Mouse (Mus musculus) limb, embryonic 14.5 days (tissue): ENCODE data around the gene Spata33. TPM values are rescaled to one million over a fixed set of nuclear protein-coding genes. Genes with fewer than 3 reads are reported as not detected.
"Not testable (repeated sequence)": the region's sequence is repeated elsewhere in the genome, so short reads cannot be mapped to it uniquely, and the experiment has no call there.

ENCODE experiments used
- ATAC-seq: fragments of 200-750 bp; cut with Nextera tagmentation; 2 replicates; pipeline ENCODE4 v1.8.0; 2017; ENCODE audit warnings: low read depth, moderate number of reproducible peaks, moderate TSS enrichment; ENCODE audit not compliant: low FRiP score
- DNase-seq: peaks from one replicate; pipeline ENCODE4 v3.0.0-alpha.2; 2015; ENCODE audit warnings: low spot score
- H3K27ac ChIP-seq: fragments of 300-500 bp; sonication (generic); replicated peaks from 2 replicates; pipeline ENCODE4 v1.5.1; 2014; ENCODE audit warnings: low read depth, mild to moderate bottlenecking, low read length, moderate library complexity, mixed read lengths
- H3K27me3 ChIP-seq: fragments of 300-500 bp; sonication (generic); 2 replicates; pipeline ENCODE4 v1.6.1; 2014; ENCODE audit warnings: low read length, mixed read lengths; ENCODE audit not compliant: control insufficient read depth, insufficient read depth
- H3K36me3 ChIP-seq: fragments of 300-500 bp; sonication (generic); 2 replicates; pipeline ENCODE4 v1.6.1; 2014; ENCODE audit warnings: mild to moderate bottlenecking, low read length, moderate library complexity, mixed read lengths; ENCODE audit not compliant: control insufficient read depth, insufficient read depth
- H3K4me1 ChIP-seq: fragments of 300-500 bp; sonication (generic); 2 replicates; pipeline ENCODE4 v1.6.1; 2014; ENCODE audit warnings: antibody characterized with exemption, low read length, mixed read lengths; ENCODE audit not compliant: control insufficient read depth, insufficient read depth
- H3K4me2 ChIP-seq: fragments of 300-500 bp; sonication (generic); replicated peaks from 2 replicates; pipeline ENCODE4 v1.6.1; 2014; ENCODE audit warnings: low read depth, mild to moderate bottlenecking, low read length, moderate library complexity; ENCODE audit not compliant: severe bottlenecking
- H3K4me3 ChIP-seq: fragments of 300-500 bp; sonication (generic); replicated peaks from 2 replicates; pipeline ENCODE4 v1.5.1; 2014; ENCODE audit warnings: low read length
- H3K9ac ChIP-seq: fragments of 300-500 bp; sonication (generic); 2 replicates; pipeline ENCODE4 v1.6.1; 2014; ENCODE audit warnings: mild to moderate bottlenecking, low read depth, low read length, moderate library complexity; ENCODE audit not compliant: severe bottlenecking
- H3K9me3 ChIP-seq: fragments of 300-500 bp; sonication (generic); 2 replicates; pipeline ENCODE4 v1.6.1; 2016; ENCODE audit warnings: low read length; ENCODE audit not compliant: control insufficient read depth
- POLR2A ChIP-seq: fragments of 200-500 bp; IDR thresholded peaks from 2 replicates; pipeline ENCODE4 v1.8.0; 2012; ENCODE audit warnings: inconsistent platforms, mild to moderate bottlenecking, moderate library complexity, borderline replicate concordance; ENCODE audit not compliant: insufficient read depth, insufficient read length; ENCODE audit errors: extremely low read depth
- WGBS: fragments of 180-500 bp; shearing (Covaris S2); extraction: QIAGEN DNeasy Blood & Tissue Kit; methylation state at CpG from one replicate; pipeline ENCODE4 v1.1.7; 2014; 5-methylcytosine and 5-hydroxymethylcytosine counted together
- polyA plus RNA-seq, 2 experiments: library from polyadenylated mRNA; depleted of rRNA in 1 of 2; stranded (reverse) in 1 of 2; unstranded in 1 of 2; fragments of >200 nt; fragmentation: Nextera tagmentation in 1 of 2; extraction: Ambion mirVana in 1 of 2; gene quantifications; 2 replicates each; pipeline versions ENCODE4 v1.2.1 to v1.2.3; 2012 to 2014

Gene Spata33
- polyA plus RNA-seq, 2 experiments = 4.9 to 6.6 TPM

DNA sequence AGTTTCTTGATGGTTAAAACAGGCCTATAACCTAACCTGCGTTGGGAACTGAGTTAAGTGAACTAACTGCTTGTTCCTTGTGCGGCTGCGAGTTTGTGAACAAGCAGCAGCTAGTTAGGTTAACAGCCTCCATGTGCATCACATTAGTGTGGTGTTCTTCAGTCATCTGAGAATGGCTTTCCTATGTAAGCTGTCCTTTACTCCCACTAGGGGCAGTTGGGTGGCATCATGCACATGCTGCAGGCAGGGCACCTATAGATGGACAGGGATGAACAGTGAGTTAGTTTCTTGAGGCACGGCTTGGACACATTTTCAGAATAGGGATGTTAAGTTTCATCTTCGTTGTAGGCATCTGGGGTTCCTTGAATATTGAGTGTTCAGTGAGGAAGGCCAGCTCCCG is 42.5 kb downstream of the Spata33 start:
- Histone ChIP-seq H3K36me3 (peaks cover 61% of the 10 kb centered on the region), H3K27me3 (no peaks in the 10 kb centered on the region), H3K4me2 (peak overlapping the region; percentile 72), H3K4me3 (peak overlapping the region; percentile 83), H3K9me3 (no peaks in the 10 kb centered on the region), H3K9ac (peak overlapping the region; percentile 94), H3K4me1 (peaks cover 19% of the 10 kb centered on the region), H3K27ac (no peak overlapping the region)
- WGBS = 60% methylated on average over 6 of the region's 6 CpGs
- no peak for TF ChIP-seq POLR2A
- no peak for DNase-seq
- ATAC-seq = no peak

DNA sequence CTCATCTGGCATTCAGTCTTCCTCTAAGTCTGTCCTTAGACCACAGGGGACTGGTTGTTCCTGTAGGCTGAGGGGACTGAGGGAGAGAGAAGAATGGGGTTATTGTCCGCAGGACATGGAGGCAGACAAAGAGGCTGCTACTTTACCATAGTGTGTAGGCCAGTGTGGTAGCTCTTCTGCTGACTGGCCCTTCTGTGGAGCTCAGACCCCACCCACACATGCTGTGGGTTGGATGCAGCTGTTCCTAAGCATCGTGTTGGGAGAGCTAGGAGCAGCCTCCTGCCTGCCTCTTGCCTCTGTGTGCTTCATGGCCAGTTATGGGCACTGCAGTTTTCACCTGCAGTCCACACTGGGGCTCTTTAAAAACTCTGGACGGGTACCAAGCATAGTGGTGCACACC is 44.5 kb downstream of the Spata33 start:
- Histone ChIP-seq H3K9me3 (no peaks in the 10 kb centered on the region), H3K4me2 (no peak overlapping the region), H3K9ac (no peak overlapping the region), H3K36me3 (peaks cover 49% of the 10 kb centered on the region), H3K27me3 (no peaks in the 10 kb centered on the region), H3K4me3 (no peak overlapping the region), H3K27ac (no peak overlapping the region), H3K4me1 (peaks cover 19% of the 10 kb centered on the region)
- DNase-seq (no peak), ATAC-seq (no peak)
- TF ChIP-seq POLR2A = no peak
- 96% methylated on average over 3 of the region's 3 CpGs for WGBS

DNA sequence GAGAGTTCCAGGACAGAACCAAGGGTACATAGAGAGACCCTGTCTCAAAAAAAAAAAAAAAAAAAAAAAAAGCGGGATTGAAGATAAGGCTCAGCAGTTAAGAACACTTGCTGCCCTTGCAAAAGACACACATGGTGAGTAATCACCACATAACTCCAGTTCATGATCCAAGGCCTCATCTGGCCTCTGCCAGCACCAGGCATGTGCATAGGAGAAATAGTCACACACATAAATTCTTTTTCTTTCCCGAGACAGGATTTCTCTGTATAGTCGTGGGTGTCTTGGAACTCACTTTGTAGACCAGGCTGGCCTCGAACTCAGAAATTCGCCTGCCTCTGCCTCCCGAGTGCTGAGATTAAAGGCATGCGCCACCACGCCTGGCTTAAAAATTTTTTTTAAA is 45.0 kb downstream of the Spata33 start:
- H3K4me3 ChIP-seq, H3K9me3 ChIP-seq, H3K9ac ChIP-seq, H3K27me3 ChIP-seq, H3K27ac ChIP-seq, DNase-seq, H3K4me2 ChIP-seq, ATAC-seq: not testable (repeated sequence)
- 88% methylated on average over 7 of the region's 8 CpGs for WGBS
- Histone ChIP-seq H3K4me1 (peaks cover 18% of the 10 kb centered on the region), H3K36me3 (peaks cover 51% of the 10 kb centered on the region)

DNA sequence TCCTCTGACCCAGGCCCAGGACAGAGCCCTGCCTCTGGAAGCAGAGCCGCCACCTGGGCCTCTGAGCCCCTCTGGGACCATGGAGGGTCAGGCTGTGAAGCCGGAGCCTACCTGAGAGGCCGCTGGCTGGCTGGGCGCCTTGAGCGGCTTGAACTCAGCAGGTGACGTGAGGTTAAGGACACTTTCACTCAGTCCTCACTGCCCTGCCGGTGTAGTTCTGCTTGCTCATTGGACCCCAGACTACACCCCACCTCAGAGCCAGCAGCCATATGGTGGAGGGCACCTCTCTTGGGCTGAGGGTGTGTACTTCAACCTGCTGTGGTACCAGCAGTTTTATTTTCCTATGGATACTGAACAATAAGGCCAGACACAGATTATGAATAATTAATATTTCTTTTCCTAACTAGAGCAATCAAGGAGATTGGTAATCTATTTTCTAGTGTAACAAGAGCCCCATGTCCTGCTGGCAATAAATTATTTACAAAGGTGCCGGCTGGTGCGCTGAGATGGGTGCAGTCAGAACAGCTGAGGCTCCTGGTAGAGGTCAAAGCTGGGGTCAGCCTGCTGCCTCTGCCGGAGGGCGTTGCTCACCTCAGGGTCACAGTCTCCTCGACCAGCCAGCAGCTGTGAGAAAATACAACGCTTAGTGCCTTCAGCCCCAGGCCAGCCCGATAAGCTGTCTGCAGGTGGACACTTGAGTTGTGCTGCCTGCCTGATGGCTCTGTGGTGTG is 55.5 kb downstream of the Spata33 start:
- H3K4me1 ChIP-seq = no peaks in the 10 kb centered on the region
- no peak overlapping the region for H3K4me3 ChIP-seq
- no peak overlapping the region for H3K4me2 ChIP-seq
- DNase-seq (no peak), ATAC-seq (no peak)
- WGBS = 72% methylated on average over 14 of the region's 14 CpGs
- TF ChIP-seq POLR2A = no peak
- no peak overlapping the region for H3K9ac ChIP-seq
- no peak overlapping the region for H3K27ac ChIP-seq
- no peaks in the 10 kb centered on the region for H3K27me3 ChIP-seq
- H3K9me3 ChIP-seq = no peaks in the 10 kb centered on the region
- peaks cover 73% of the 10 kb centered on the region for H3K36me3 ChIP-seq

DNA sequence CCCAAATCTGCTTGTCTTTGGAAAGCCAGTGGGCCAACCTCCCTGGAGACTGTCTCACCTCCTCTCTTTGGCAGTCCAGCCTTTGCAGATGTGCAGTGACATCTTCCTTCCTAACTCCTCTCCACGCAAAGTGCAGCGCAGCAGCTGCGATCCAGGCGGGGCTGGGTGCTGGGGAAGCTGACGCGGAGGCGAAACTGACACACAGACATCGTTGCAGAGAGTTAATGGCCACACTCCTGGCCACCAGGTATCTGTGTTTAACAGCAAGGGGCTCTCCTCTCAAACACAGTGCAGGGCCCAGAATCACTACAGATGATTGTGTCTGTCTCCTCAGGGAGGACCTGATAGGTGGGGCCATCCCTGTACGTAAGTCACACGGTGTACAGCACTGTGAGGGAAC is 58.5 kb downstream of the Spata33 start:
- no peak overlapping the region for H3K9ac ChIP-seq
- no peak overlapping the region for H3K4me3 ChIP-seq
- peaks cover 44% of the 10 kb centered on the region for H3K36me3 ChIP-seq
- DNase-seq = no peak
- H3K27me3 ChIP-seq = no peaks in the 10 kb centered on the region
- 85% methylated on average over 10 of the region's 10 CpGs for WGBS
- no peak for ATAC-seq
- no peak for TF ChIP-seq POLR2A
- H3K4me1 ChIP-seq = no peaks in the 10 kb centered on the region
- H3K4me2 ChIP-seq = no peak overlapping the region
- H3K27ac ChIP-seq = no peak overlapping the region
- H3K9me3 ChIP-seq = no peaks in the 10 kb centered on the region

Other genes with a start within 250 kb of the Spata33 start
- gene Ankrd11, start 170.6 kb upstream of the Spata33 start, polyA plus RNA-seq (2012; rRNA removed) = 65.3 and 71.3 TPM in 2 replicates
- 83.7 and 102 TPM in 2 replicates for gene Ankrd11, start 170.6 kb upstream of the Spata33 start, polyA plus RNA-seq (2014; fragmentation: Nextera tagmentation; extraction: Ambion mirVana)
- gene Spg7, start 149.9 kb upstream of the Spata33 start, polyA plus RNA-seq (2012; rRNA removed) = 88.7 and 90.0 TPM in 2 replicates
- gene Spg7, start 149.9 kb upstream of the Spata33 start, polyA plus RNA-seq (2014; fragmentation: Nextera tagmentation; extraction: Ambion mirVana) = 34.8 and 37.5 TPM in 2 replicates
- gene Rpl13, start 110.5 kb upstream of the Spata33 start, polyA plus RNA-seq (2012; rRNA removed) = 2,823 and 3,226 TPM in 2 replicates
- 1,836 and 1,953 TPM in 2 replicates for gene Rpl13, start 110.5 kb upstream of the Spata33 start, polyA plus RNA-seq (2014; fragmentation: Nextera tagmentation; extraction: Ambion mirVana)
- 2.6 and 3.0 TPM in 2 replicates for gene Cpne7, start 95.5 kb upstream of the Spata33 start, polyA plus RNA-seq (2012; rRNA removed)
- 0.50 and 0.86 TPM in 2 replicates for gene Cpne7, start 95.5 kb upstream of the Spata33 start, polyA plus RNA-seq (2014; fragmentation: Nextera tagmentation; extraction: Ambion mirVana)
- gene Sult5a1, start 54.5 kb upstream of the Spata33 start, polyA plus RNA-seq (2012; rRNA removed) = 43.7 and 50.4 TPM in 2 replicates
- 31.7 and 33.2 TPM in 2 replicates for gene Sult5a1, start 54.5 kb upstream of the Spata33 start, polyA plus RNA-seq (2014; fragmentation: Nextera tagmentation; extraction: Ambion mirVana)
- gene Dpep1, start 26.6 kb upstream of the Spata33 start, polyA plus RNA-seq (2012; rRNA removed) = 5.1 TPM in 2 replicates
- gene Dpep1, start 26.6 kb upstream of the Spata33 start, polyA plus RNA-seq (2014; fragmentation: Nextera tagmentation; extraction: Ambion mirVana) = 3.6 and 3.9 TPM in 2 replicates
- 93.6 and 110 TPM in 2 replicates for gene Chmp1a, start 69 bp upstream of the Spata33 start, polyA plus RNA-seq (2012; rRNA removed)
- gene Chmp1a, start 69 bp upstream of the Spata33 start, polyA plus RNA-seq (2014; fragmentation: Nextera tagmentation; extraction: Ambion mirVana) = 128 and 130 TPM in 2 replicates
- gene Cdk10, start 12.0 kb downstream of the Spata33 start, polyA plus RNA-seq (2012; rRNA removed) = 128 and 131 TPM in 2 replicates
- gene Cdk10, start 12.0 kb downstream of the Spata33 start, polyA plus RNA-seq (2014; fragmentation: Nextera tagmentation; extraction: Ambion mirVana) = 32.9 and 39.9 TPM in 2 replicates
- 3.0 and 4.6 TPM in 2 replicates for gene Spata2l, start 23.4 kb downstream of the Spata33 start, polyA plus RNA-seq (2012; rRNA removed)
- gene Spata2l, start 23.4 kb downstream of the Spata33 start, polyA plus RNA-seq (2014; fragmentation: Nextera tagmentation; extraction: Ambion mirVana) = 4.6 and 5.4 TPM in 2 replicates
- gene Zfp276, start 41.4 kb downstream of the Spata33 start, polyA plus RNA-seq (2012; rRNA removed) = 44.2 and 52.5 TPM in 2 replicates
- gene Zfp276, start 41.4 kb downstream of the Spata33 start, polyA plus RNA-seq (2014; fragmentation: Nextera tagmentation; extraction: Ambion mirVana) = 19.9 and 27.9 TPM in 2 replicates
- gene Vps9d1, start 41.5 kb downstream of the Spata33 start, polyA plus RNA-seq (2012; rRNA removed) = 86.1 and 140 TPM in 2 replicates
- gene Vps9d1, start 41.5 kb downstream of the Spata33 start, polyA plus RNA-seq (2014; fragmentation: Nextera tagmentation; extraction: Ambion mirVana) = 27.4 and 32.6 TPM in 2 replicates
- 54.7 and 65.7 TPM in 2 replicates for gene Fanca, start 105.7 kb downstream of the Spata33 start, polyA plus RNA-seq (2012; rRNA removed)
- 23.9 and 24.2 TPM in 2 replicates for gene Fanca, start 105.7 kb downstream of the Spata33 start, polyA plus RNA-seq (2014; fragmentation: Nextera tagmentation; extraction: Ambion mirVana)
- 1.2 TPM in 2 replicates for gene Spire2, start 119.9 kb downstream of the Spata33 start, polyA plus RNA-seq (2012; rRNA removed)
- 0.67 and 1.2 TPM in 2 replicates for gene Spire2, start 119.9 kb downstream of the Spata33 start, polyA plus RNA-seq (2014; fragmentation: Nextera tagmentation; extraction: Ambion mirVana)
- gene Tcf25, start 160.9 kb downstream of the Spata33 start, polyA plus RNA-seq (2012; rRNA removed) = 193 and 207 TPM in 2 replicates
- 153 and 155 TPM in 2 replicates for gene Tcf25, start 160.9 kb downstream of the Spata33 start, polyA plus RNA-seq (2014; fragmentation: Nextera tagmentation; extraction: Ambion mirVana)
- gene Mc1r, start 194.3 kb downstream of the Spata33 start, polyA plus RNA-seq (2012; rRNA removed) = 0.05 and 0.12 TPM in 2 replicates
- 0.06 and 0.17 TPM in 2 replicates for gene Mc1r, start 194.3 kb downstream of the Spata33 start, polyA plus RNA-seq (2014; fragmentation: Nextera tagmentation; extraction: Ambion mirVana)
- gene Tubb3, start 198.6 kb downstream of the Spata33 start, polyA plus RNA-seq (2012; rRNA removed) = 10.4 and 12.5 TPM in 2 replicates
- 3.4 and 3.7 TPM in 2 replicates for gene Tubb3, start 198.6 kb downstream of the Spata33 start, polyA plus RNA-seq (2014; fragmentation: Nextera tagmentation; extraction: Ambion mirVana)
- gene Def8, start 210.7 kb downstream of the Spata33 start, polyA plus RNA-seq (2012; rRNA removed) = 37.1 and 49.2 TPM in 2 replicates
- 42.2 and 42.7 TPM in 2 replicates for gene Def8, start 210.7 kb downstream of the Spata33 start, polyA plus RNA-seq (2014; fragmentation: Nextera tagmentation; extraction: Ambion mirVana)